Mouse (Mus musculus) urinary bladder, postnatal 4 days (tissue): ENCODE data around the gene Zgrf1.

Experiments used
- DNase-seq, 2 experiments: peaks; one replicate each; pipeline ENCODE4 v3.0.0; 2021 to 2022; ENCODE audit warnings: low spot score in 2 of 2

Zgrf1 gene

DNA sequence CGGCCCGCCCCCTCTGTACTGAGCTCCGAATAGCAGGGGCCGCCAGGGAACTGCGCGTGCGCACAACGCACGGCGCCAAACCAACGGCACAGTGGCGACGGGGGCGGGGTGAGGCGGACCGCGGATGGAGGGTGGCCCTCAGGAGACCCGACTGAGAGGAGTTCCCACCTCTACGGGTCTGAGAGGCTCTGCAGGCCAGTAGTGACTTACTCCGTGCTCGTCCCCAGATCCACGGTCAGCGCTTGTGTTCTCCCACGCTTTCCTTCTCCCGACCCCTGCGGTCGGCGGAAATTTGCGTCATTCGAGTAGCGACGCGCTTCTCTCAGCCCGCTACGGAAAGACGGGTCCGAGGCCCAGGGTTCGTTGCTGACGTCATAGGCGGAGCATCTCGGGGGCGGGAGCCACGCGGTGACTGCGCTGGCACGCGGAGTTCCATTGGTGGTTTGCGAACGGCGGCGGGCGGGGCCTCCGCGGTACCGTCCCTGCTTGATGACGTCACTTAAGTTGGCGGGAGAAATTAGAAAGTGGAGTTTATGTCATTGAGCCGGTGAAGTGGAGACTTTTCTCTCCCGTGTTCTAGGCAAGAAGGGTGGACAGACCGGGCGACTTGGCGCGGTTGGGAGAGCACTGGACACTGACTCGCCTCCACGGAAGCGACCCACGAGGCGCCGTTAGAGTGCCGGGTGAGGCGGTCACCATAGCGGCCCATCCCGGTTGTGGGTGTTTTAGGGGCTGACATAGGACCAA, at the start of gene Zgrf1, which contains the start of gene Larp7:
Zgrf1 (plus strand) TSS at position 517 of the 747 bp plus-strand sequence.
Larp7 (minus strand) TSS at position 377 of the 747 bp plus-strand sequence.
- DNase-seq = peak; percentile 98 to 99

DNA sequence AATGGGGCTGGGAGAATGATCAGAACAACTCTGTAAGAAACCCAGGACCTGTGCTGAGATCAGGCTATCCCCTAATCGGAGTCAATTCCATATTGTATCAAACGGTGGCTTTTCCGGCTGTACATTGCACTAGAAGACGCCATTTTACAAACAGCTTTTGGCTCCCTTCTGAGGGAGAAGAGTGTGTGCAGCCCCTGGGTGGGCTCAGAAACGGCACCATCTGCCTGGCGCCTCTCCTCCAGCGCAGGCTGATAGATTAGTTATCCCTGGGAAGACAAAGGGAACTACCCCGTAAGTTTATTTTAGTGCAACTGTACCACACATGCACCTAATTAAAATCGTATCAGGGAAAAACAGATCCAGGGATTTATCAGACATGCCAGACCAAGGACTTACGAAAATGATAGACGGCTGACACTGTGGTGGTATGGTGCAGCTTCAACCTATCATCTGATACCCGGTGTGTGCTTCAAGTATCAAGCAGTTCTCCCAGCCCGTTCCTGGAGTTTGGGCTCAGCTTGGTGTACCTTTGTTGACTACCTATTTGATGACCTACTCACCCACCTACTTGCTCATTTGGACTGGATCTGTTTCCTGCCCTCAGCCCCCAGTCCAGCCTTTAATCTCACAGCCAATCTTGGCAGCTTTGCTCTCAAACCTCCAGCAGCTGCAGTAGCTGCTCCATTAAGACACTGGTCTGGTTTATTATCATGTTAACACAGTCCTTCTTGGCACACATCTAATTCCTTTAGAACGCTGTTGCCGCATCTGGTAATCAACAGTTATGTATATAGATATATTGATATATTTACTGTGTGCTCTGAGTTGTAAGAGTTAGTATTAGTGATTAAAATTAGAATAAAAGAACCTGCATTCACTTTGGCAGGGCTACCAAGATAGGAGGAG, 45.2 kb upstream of the Zgrf1 start:
- DNase-seq = no peak

DNA sequence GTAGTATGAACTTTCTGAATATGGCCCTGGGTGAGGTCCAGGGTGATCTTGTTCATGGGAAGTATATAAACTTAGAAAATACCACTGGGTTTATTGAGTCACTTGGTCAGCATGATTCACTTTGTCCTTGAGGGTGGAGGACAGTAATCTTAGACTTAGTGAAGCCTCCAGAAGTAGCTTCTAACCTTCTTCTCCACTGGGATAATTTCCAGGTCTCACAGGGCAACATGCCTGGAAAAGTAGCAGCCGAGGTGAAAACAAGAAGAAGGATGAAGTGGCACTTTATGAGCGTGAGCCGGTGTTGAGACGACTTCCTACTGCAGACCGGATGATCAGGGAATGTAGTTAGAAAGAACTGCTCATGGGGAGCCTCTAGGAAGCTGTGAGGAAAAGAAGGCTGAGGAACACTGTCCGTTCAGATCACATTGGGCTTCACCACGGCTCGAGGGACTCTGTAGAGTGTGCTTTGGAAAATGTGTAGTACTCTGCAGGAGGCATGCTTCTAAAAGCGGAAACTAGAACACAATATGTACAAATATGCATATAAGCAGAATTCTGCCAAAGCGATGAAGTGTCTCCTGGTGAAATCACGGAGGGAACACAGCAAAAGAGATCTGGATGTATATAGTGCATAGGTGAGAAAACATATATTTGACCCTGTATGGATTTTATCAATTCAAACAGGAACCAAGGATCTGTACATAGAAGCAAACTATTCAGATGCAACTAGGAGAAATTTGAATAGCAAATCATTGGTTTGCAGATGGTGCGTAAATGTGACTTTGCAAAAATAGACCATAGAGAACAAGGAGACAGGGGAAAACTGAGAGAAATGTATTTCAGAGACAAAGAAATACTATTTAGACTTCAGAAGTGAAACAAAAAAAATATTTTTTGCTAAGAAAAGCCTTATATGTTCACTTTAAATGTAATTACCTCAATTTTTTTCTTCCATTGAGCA, 41.2 kb upstream of the Zgrf1 start:
- no peak for DNase-seq

DNA sequence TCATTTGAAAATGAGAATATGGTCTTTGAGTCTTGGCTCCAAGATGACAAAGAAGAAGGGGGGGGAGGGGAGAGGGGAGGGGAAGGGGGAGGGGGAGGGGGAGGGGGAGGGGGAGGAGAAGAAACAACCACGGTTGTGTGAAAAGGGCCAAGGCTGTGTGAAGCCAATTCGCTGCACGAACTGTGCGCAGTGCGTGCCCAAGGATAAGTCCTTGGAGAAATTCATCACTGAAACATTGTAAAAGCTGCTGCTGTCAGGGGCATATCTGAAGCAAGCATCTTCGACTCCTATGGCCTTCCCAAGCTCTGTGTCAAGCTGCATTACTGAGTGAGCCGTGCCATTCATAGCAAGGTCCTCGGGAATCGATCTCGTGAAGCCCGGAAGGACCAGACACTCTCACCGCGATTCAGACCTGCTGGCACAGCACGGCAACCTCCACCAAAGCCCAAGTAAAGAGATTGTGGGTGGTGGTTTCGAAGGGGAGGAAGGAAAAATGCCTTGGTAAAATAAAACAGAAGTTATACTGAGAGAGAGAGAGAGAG, 40.4 kb upstream of the Zgrf1 start:
- no peak for DNase-seq

DNA sequence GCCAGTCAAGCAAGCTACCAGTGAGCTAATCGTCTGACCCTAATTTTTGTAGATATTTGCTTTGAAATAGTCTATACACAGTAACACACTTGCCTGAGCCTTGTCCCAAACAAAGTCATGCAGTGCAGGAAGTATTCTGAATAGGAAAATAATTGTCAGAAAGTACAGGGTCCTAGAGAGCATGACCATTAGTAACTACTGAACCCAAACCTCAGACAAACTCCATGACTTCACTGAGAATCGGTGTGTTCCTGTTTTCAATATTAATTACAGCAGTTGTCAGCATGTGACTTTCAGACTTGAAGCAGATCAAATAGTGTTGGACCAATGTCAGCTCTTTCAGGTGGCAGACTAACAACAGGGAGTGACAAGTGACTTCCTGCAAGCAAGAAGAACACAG, 39.6 kb upstream of the Zgrf1 start:
- no peak for DNase-seq

DNA sequence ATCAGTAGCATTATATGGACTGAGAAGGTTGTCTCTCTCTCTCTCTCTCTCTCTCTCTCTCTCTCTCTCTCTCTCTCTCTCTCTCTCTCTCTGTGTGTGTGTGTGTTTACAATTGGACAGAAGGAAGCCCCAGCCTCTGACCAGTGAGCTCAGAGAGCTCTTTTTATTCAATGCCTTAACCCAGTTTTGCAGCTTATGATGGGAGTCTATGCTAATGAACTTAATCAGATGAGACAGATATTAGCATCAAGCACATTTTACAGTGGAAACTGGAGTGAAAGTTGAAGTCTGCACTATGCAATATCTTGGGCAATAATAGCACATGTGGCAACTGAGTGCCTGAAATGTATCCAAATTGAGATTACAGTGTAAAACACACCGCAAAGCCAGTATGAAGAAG, 38.0 kb upstream of the Zgrf1 start:
- no peak for DNase-seq

DNA sequence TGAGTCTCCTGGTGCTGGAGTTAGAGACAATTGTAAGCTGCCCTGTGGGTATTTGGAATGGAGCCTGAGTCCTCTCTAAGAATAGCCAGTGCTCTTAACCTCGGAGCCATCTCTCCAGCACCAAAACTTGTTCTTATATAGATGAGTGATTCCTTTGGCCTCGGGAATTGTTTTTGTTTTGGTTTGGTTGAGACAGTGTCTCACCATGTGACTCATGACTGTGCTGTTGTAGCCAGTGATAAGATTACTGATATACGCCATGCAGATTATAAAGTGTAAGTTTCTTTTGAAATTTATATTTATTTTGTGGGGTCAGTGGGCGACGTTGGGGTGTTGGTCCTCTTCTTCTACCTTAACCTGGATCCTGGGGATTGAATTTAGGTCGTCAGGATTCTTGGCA, 33.0 kb upstream of the Zgrf1 start:
- no peak for DNase-seq

DNA sequence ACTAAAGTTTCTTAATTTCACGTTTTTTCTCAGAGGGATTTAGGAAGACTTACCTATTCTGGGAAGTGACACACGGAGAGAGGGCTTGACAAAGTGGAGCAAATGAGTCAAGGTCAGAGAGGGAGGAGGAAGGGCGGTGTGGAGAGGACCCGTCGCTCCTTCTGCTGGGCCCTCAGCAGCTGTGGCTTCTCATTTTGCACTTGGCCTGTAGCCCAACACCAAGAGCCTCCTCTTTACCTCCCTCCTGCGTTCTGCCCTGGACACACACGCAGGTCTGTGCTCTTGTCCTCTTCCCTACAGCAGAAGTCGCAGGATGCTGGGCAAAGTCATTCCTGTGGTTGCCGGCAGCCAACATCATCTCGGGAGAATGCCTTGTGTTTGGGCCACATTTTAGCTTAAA, 32.1 kb upstream of the Zgrf1 start:
- no peak for DNase-seq

DNA sequence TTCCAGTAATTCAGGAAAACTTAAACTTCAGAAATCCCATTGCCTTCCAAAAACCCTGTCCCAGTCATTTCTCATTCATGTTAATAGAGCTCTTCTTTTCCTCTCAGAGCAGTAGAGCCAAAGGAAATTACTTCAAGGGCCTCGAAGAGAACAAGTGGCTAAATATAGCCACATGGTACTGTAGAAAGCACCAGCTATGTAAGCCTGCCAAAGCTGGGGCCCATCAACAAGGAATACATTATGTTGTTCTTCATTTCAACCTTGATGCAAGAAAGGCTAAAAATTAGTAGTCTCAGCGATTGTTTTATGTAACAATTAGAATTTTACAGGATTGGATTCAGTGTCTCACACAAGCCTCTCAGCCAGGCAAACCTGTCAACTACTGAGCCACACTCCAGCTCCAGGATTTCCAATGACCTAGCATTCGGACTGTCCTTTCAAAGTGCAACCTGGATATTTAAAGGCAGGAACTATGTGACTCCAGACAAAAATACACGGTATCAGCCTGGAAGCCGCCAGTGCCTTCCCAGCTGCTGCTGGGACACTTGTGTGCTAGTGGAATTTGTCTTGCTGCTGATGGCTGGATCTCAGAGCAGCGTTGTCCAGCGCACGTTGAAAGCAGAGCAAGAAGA, 28.0 kb upstream of the Zgrf1 start:
- DNase-seq = no peak

DNA sequence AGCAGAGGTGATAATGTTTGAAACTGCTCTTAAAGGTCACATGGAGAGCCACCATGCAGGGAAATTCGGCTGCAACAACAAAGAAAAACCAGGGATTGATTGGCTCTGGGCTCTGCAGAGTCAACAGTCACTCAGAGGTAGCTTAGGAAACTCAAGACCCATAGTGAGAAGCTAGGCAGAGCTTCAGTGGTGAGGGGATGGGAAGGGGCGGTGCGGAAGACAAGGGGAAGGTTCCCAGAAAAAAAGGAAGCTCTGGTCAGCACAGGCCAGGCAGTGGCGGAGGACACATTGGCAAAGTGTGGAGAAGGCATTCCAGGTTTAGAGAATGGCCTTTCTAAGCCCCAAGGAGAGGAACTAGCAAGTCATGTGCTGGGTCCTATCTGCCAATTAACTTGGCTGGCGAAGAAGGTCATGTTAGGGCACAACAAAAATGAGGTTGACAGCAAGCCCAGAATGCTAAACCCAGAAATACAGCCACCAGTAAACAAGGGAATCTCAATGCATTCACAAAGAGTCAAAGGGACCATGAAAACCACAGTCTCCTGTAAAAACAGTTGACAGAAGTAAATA, 25.7 kb upstream of the Zgrf1 start:
- no peak for DNase-seq

DNA sequence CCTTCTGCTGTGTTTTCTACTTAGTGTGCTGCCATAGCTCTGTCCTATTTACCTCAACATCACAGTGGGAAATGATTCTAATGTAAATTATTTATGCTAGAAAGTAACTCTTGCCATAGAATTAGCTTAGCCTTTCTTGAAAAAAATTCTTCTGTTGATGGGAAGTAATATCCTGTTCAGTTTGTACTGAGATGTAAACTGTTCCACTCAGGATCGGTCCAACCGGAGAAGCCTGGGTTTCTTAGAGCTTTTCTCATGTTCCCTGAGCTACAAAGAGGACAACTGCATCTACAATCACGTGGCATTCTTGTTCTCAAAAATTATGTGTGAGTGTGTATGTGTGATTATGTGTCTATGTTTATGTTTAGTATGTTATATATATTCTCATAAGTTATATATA, 24.1 kb upstream of the Zgrf1 start:
- no peak for DNase-seq

DNA sequence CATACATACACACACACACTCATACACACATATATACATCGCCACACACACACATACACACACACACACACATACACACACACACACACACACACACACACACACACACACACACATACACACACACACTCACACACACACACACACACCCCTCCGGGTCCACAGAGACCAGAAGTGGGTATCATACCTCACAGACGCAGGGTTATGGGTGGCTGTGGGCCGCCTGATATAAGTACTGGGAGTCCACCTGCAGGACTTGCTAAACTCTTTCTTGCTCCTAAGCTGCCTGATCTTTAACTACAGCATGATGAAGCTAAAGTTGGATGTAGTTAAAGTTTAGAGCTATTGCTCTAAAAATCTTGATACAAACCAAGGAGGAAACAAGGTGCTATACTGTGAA, 23.5 kb upstream of the Zgrf1 start:
- no peak for DNase-seq

DNA sequence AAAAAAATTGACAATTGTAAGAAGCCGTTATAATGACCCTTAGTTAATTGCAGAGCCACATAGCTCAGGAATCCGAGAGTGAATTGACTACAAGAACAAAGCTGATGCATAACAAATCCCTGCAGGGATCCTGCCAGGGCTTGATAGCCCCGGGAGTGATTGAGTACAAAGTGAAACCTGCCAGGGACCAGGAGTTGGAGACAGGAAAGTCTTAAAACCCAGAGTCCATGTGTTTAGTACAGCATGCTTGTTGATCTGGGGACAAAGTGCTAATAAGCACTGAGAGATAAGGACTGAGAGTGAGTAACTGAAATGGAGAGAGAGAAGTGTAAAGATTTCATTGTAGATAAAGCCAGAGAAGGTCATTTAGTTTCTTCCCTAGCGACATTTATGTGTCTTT, 23.0 kb upstream of the Zgrf1 start:
- no peak for DNase-seq

DNA sequence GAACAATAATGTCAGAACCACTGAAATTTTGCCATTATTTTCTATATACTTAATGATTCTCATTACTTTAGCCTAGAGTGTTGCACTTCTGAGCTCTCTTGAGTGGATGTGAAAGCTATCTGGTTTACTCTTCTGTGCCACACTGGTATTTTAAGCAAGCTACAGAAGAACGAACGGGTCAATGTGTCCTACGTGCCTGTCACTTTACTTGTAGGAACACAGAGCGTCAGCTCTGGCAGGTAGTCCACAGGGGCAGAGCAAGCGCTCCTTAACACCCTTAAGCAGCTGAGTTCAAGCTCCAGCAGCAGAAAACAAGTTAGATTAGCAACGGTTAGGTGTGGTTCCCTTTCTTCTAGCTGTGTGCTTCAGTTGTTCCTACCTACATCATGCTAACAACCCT, 14.1 kb upstream of the Zgrf1 start:
- DNase-seq = no peak

DNA sequence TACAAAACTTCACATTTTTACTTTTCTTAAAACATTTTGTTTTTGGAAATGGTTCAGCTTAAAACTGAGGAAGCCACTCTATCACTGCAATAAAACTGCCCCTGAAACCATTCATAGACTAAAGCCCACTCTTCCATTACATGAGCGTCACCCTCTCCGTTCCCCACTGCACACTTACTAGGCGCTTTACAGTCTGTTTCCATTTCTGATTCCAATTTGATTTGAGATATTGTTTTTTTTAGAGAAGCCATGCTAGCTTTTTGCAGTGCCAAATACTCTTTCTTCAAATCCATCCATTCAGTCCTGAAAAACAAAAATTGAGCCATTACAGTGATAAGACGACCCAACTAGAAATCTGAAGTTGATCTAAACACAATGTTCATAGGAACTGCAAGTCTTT, 9.3 kb upstream of the Zgrf1 start:
- DNase-seq = no peak

DNA sequence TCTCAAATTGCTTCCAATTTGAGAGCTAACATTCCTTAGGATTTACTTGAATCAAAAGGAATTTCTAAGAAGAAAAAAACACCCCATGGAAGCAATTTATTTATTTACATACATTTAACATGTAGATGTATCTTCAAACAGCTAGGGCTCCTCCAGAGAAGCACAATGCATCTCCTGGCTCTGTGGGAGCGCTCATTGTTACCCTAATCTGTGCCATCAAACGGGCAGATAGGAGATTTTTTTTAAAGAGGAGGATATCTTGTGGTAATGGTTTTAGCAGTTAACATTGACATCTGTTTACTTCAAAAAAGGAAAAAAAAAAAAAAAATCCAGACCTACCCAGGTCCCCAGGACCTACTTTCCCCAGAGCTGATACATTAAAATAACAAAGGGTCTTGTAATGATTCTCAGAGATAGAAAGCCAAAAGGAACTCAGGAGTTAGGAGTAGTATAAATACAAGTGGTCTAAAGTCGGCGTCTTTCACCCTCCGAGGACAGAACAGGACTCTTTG, 8.6 kb upstream of the Zgrf1 start:
- DNase-seq = no peak

DNA sequence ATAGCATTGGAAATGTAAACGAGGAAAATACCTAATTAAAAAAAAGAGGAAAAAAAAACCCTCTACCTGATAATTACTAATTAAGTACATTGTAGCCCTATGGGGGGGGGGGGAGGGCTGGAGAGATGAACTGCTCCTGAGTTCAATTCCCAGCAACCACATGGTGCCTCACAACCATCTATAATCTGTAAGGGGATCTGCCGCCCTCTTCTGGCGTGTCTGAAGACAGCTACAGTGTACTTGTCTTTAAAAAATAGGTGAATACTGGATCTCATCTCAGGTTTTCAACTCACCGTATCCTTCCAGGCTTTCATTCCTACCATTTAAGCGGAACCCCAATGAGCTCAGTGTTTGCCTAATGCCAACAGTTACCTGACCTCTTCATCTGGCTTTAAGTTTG, 5.4 kb upstream of the Zgrf1 start:
- no peak for DNase-seq

DNA sequence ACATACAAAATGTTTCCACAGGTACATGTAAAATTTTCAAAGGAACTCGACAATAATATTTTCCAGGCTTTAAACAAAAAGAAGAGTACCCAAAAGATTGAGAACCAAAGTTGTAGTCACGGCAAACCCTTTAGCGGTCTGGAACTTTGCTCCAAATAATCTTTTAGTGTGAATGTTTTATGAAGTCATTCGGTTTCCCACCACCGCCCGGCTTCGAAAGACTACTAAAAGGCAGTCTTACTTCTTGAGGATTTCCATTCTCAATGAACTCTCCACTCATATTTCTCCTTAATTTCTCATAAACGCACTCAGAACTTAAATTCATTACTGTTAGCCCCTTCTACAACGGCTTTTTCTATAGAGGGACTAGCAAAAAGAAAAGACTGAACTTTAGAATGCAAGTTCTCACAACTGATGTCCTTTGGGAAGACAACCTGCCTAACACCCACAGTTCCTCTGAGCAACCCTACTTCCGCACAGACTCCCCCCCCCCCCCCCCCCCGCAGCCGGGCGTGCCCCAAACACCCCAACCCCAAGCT, 786 bp upstream of the Zgrf1 start:
- no peak for DNase-seq

DNA sequence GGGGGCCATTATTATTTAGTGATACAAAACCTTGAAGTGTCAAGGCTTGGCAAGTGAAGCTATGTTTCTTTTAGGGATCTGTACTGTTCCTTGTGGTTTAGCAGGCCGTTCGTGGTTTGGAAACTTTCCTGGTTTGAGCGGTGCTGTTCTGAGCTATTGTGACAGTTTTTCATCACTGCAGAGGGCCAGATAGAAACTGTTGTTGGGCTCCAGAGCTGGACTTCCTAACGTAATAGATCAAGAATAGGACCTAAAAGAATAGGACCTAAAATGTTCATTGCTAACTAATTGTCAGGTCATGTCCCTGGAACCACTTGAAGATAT, 393 bp downstream of the Zgrf1 start:
- no peak for DNase-seq

DNA sequence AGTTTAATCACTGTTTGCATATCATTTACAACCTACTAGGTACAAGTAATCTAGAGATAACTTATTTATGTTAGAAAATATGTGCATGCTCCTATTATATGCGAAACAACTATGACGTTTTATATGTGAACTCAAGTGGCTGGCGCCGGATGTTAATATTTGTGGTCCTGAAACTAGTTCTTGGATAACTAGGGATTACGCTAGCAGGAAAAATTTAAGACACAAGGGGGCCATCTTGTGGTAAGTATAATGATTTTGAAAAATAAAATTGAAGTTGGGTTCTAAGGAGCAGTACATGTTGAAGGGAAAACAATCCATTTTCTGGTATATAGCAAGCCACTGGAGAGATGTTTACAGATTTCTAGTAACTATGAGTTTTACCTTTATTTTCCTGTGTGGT, 1.4 kb downstream of the Zgrf1 start:
- no peak for DNase-seq
